In the genomic region with DNA sequence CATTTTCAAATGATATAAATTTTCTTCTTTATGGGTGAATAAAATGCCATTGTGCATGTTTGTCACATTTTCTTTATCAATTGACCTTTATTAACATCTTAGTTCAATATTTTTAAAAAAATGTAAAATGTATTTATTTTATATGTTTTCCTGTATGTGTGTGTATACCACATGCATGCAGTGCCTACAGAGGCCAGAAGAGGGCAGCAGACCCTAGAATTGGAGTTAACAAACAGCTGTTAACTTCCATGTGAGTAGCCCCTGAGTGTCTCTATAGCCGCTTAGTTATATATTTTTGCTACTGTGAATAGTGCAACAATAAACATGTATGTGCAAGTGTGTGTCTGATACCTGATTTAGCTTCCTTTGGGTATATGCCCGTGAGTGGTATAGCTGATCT, we compare ENCODE assay signal across 8 mouse cellular contexts. TPM values are rescaled to one million over a fixed set of nuclear protein-coding genes. Genes with fewer than 3 reads are reported as not detected.
DNase-seq lines count a peak whose midpoint lies in the region; ATAC-seq and TF ChIP-seq lines count a peak whose summit lies in the region.

No protein-coding gene starts in this region.

- DNase-seq in embryo, embryonic 10 days (ENCODE audit: low spot score) = peak; percentile 17
- DNase-seq in embryo, embryonic 9.5 days (ENCODE audit: extremely low spot score) = no peak
- DNase-seq in liver, adult 2 months (ENCODE audit: extremely low read depth, low read depth, low spot score) = peak; percentile 3
- DNase-seq in liver, embryonic 11.5 days (ENCODE audit: low spot score) = no peak
- DNase-seq in adrenal gland, postnatal 36 days = peak; percentile 5 to 15
- DNase-seq in lung, postnatal 0 days (ENCODE audit: low spot score) = peak; percentile 19
- no peak for DNase-seq in ovary, adult 18-20 months (ENCODE audit: low spot score)
- DNase-seq in forebrain, embryonic 10.5 days (ENCODE audit: extremely low spot score, low spot score) = no peak

- 95% methylated on average over 2 of the region's 2 CpGs for WGBS in liver, adult 2 months
- 91% methylated on average over 2 of the region's 2 CpGs for WGBS in liver, embryonic 11.5 days
- WGBS in lung, postnatal 0 days = 87% methylated on average over 2 of the region's 2 CpGs
- whole genome bisulfite sequencing in forebrain, embryonic 10.5 days = 95% methylated on average over 2 of the region's 2 CpGs

- no peaks in the 10 kb centered on the region for H3K36me3 ChIP-seq in liver, adult 2 months (ENCODE audit: control insufficient read depth, insufficient read depth, low read length)
- H3K36me3 ChIP-seq in liver, embryonic 11.5 days (ENCODE audit: control insufficient read depth, insufficient read depth, low read length) = no peaks in the 10 kb centered on the region
- H3K36me3 ChIP-seq in lung, postnatal 0 days (ENCODE audit: insufficient read depth, low read length) = no peaks in the 10 kb centered on the region
- peaks cover 61% of the 10 kb centered on the region for H3K36me3 ChIP-seq in forebrain, embryonic 10.5 days (replicated peaks)

- TF ChIP-seq EP300 in lung, postnatal 0 days (IDR thresholded peaks at IDR 0.05) = no peak

- no peak for ATAC-seq in liver, embryonic 11.5 days (replicated peaks; ENCODE audit: low FRiP score)
- ATAC-seq in lung, postnatal 0 days = no peak

- no peak overlapping the region for H3K9ac ChIP-seq in liver, adult 2 months (ENCODE audit: low read depth, low read length)
- H3K9ac ChIP-seq in liver, embryonic 11.5 days (ENCODE audit: low read depth, low read length) = no peak overlapping the region
- H3K9ac ChIP-seq in lung, postnatal 0 days (replicated peaks; ENCODE audit: low read depth) = no peak overlapping the region

- no peak overlapping the region for H3K4me3 ChIP-seq in liver, adult 2 months (ENCODE audit: insufficient read depth, low read depth, low read length)
- no peak overlapping the region for H3K4me3 ChIP-seq in liver, embryonic 11.5 days (ENCODE audit: low read depth, low read length)
- H3K4me3 ChIP-seq in lung, postnatal 0 days (ENCODE audit: low read depth, low read length) = no peak overlapping the region
- H3K4me3 ChIP-seq in forebrain, embryonic 10.5 days = no peak overlapping the region

- H3K4me1 ChIP-seq in liver, adult 2 months (ENCODE audit: control insufficient read depth, insufficient read depth, low read length) = no peaks in the 10 kb centered on the region
- H3K4me1 ChIP-seq in liver, embryonic 11.5 days (replicated peaks; ENCODE audit: control insufficient read depth, insufficient read depth, low read length) = no peaks in the 10 kb centered on the region
- no peaks in the 10 kb centered on the region for H3K4me1 ChIP-seq in lung, postnatal 0 days (ENCODE audit: insufficient read depth, low read depth, low read length)
- H3K4me1 ChIP-seq in forebrain, embryonic 10.5 days = no peaks in the 10 kb centered on the region

- no peak for TF ChIP-seq CTCF in liver, adult 2 months (IDR thresholded peaks at IDR 0.05; ENCODE audit: low read depth, low read length)
- peak; percentile 62 for TF ChIP-seq CTCF in lung, postnatal 0 days (IDR thresholded peaks at IDR 0.05)

- H3K27ac ChIP-seq in liver, adult 2 months (replicated peaks; ENCODE audit: insufficient read depth, low read depth, low read length) = no peak overlapping the region
- H3K27ac ChIP-seq in liver, embryonic 11.5 days (ENCODE audit: low read depth, low read length) = no peak overlapping the region
- no peak overlapping the region for H3K27ac ChIP-seq in lung, postnatal 0 days (ENCODE audit: low read length)
- no peak overlapping the region for H3K27ac ChIP-seq in forebrain, embryonic 10.5 days

- H3K79me2 ChIP-seq in liver, adult 2 months (ENCODE audit: control insufficient read depth, insufficient read depth, low read length) = no peaks in the 10 kb centered on the region

- TF ChIP-seq POLR2A in liver, adult 2 months (IDR thresholded peaks at IDR 0.05; ENCODE audit: extremely low read depth, insufficient read depth, low read length) = no peak

- no peaks in the 10 kb centered on the region for H3K27me3 ChIP-seq in liver, adult 2 months (ENCODE audit: control insufficient read depth, insufficient read depth, low read length)
- H3K27me3 ChIP-seq in liver, embryonic 11.5 days (replicated peaks; ENCODE audit: control insufficient read depth, insufficient read depth, low read length) = no peaks in the 10 kb centered on the region
- H3K27me3 ChIP-seq in lung, postnatal 0 days (replicated peaks; ENCODE audit: insufficient read depth, low read length) = no peaks in the 10 kb centered on the region
- H3K27me3 ChIP-seq in forebrain, embryonic 10.5 days (ENCODE audit: poor library complexity, severe bottlenecking) = no peaks in the 10 kb centered on the region

- no peaks in the 10 kb centered on the region for H3K9me3 ChIP-seq in liver, embryonic 11.5 days (ENCODE audit: control insufficient read depth, low read length)
- H3K9me3 ChIP-seq in lung, postnatal 0 days (ENCODE audit: low read length) = no peaks in the 10 kb centered on the region
- H3K9me3 ChIP-seq in forebrain, embryonic 10.5 days = no peaks in the 10 kb centered on the region; the same call in 1 of the 2 replicates

- no peak overlapping the region for H3K4me2 ChIP-seq in liver, embryonic 11.5 days
- H3K4me2 ChIP-seq in lung, postnatal 0 days (replicated peaks; ENCODE audit: low read depth, low read length) = no peak overlapping the region

RNA-seq across cellular contexts. Expression of gene Cenpi, which starts 25.4 kb away (rescaled TPM):
- 0.18 and 0.47 TPM in 2 replicates for total RNA-seq in liver, adult 2 months (2014; rRNA removed)
- not detected in 2 replicates for polyA plus RNA-seq in liver, adult 2 months (2012; rRNA removed)
- 32.9 and 34.3 TPM in 2 replicates for polyA plus RNA-seq in liver, embryonic 11.5 days (2014; fragmentation: Nextera tagmentation; extraction: Ambion mirVana)
- 1 to 10 TPM; 2.2 to 4.0 TPM for total RNA-seq in adrenal gland, postnatal 36 days (2021)
- polyA plus RNA-seq in lung, postnatal 0 days (2015; fragmentation: Nextera tagmentation; extraction: Ambion mirVana) = 1.8 and 2.0 TPM in 2 replicates
- 33.4 and 40.4 TPM in 2 replicates for polyA plus RNA-seq in forebrain, embryonic 10.5 days (2016; fragmentation: Nextera tagmentation; extraction: Ambion mirVana)

RNA-seq across cellular contexts. Expression of gene Tmem35a, which starts 38.3 kb away (rescaled TPM):
- total RNA-seq in liver, adult 2 months (2014; rRNA removed) = 0.18 and 1.1 TPM in 2 replicates
- 0.04 TPM in 2 replicates for polyA plus RNA-seq in liver, adult 2 months (2012; rRNA removed)
- 0.66 and 0.86 TPM in 2 replicates for polyA plus RNA-seq in liver, embryonic 11.5 days (2014; fragmentation: Nextera tagmentation; extraction: Ambion mirVana)
- 100 to 1,000 TPM; 264 to 311 TPM for total RNA-seq in adrenal gland, postnatal 36 days (2021)
- 1.4 and 1.5 TPM in 2 replicates for polyA plus RNA-seq in lung, postnatal 0 days (2015; fragmentation: Nextera tagmentation; extraction: Ambion mirVana)
- polyA plus RNA-seq in forebrain, embryonic 10.5 days (2016; fragmentation: Nextera tagmentation; extraction: Ambion mirVana) = 6.1 and 8.5 TPM in 2 replicates

RNA-seq across cellular contexts. Expression of gene Trmt2b, which starts 56.5 kb away (rescaled TPM):
- total RNA-seq in liver, adult 2 months (2014; rRNA removed) = 25.2 and 27.3 TPM in 2 replicates
- 9.2 and 10.0 TPM in 2 replicates for polyA plus RNA-seq in liver, adult 2 months (2012; rRNA removed)
- polyA plus RNA-seq in liver, embryonic 11.5 days (2014; fragmentation: Nextera tagmentation; extraction: Ambion mirVana) = 18.1 and 19.1 TPM in 2 replicates
- 10 to 100 TPM; 40.6 to 45.0 TPM for total RNA-seq in adrenal gland, postnatal 36 days (2021)
- polyA plus RNA-seq in lung, postnatal 0 days (2015; fragmentation: Nextera tagmentation; extraction: Ambion mirVana) = 9.2 and 10.2 TPM in 2 replicates
- polyA plus RNA-seq in forebrain, embryonic 10.5 days (2016; fragmentation: Nextera tagmentation; extraction: Ambion mirVana) = 9.2 and 9.6 TPM in 2 replicates

Comparison
In these comparisons a context has a peak if more than half of its experiments do, and no peak if none do; other contexts are left out.
1. DNase-seq: peak in embryo, embryonic 10 days (single experiment), liver, adult 2 months (single experiment), adrenal gland, postnatal 36 days (2 of 2) and lung, postnatal 0 days (single experiment); none in embryo, embryonic 9.5 days (single experiment), liver, embryonic 11.5 days (single experiment), ovary, adult 18-20 months (single experiment) and forebrain, embryonic 10.5 days (single experiment).
2. RNA of gene Cenpi, which starts 25.4 kb away (polyA plus RNA-seq): 32.9 to 34.3 TPM in liver, embryonic 11.5 days and 33.4 to 40.4 TPM in forebrain, embryonic 10.5 days; 1.8 to 2.0 TPM in lung, postnatal 0 days and not detected in liver, adult 2 months; every median in the first group is over 10 times any median in the second.